Mouse (Mus musculus) kidney, adult 11 months (tissue): Measurements from ENCODE around the gene Slc25a10.

Experiments
- DNase-seq: peaks from one replicate; pipeline ENCODE4 v3.0.0; 2022

Slc25a10 gene

GRCm38 (mm10) chr11:120485251-120485650 is 6.4 kb upstream of the Slc25a10 start:
- peak; percentile 73 for DNase-seq

- no peak for DNase-seq
Observed at GRCm38 (mm10) chr11:120488516-120488915, 3.1 kb upstream of the Slc25a10 start.

- peak; percentile 96 for DNase-seq
Observed at GRCm38 (mm10) chr11:120489054-120489761, 2.4 kb upstream of the Slc25a10 start.

GRCm38 (mm10) chr11:120490291-120491046 is 1.2 kb upstream of the Slc25a10 start:
- DNase-seq = no peak

GRCm38 (mm10) chr11:120492024-120492877 is 611 bp downstream of the Slc25a10 start:
- DNase-seq = peak; percentile 71

- DNase-seq = no peak
Observed at GRCm38 (mm10) chr11:120492878-120493203, 1.2 kb downstream of the Slc25a10 start.

GRCm38 (mm10) chr11:120493351-120493750 is 1.7 kb downstream of the Slc25a10 start:
- no peak for DNase-seq

- no peak for DNase-seq
Observed at GRCm38 (mm10) chr11:120493911-120494310, 2.3 kb downstream of the Slc25a10 start.

- no peak for DNase-seq
Observed at GRCm38 (mm10) chr11:120497436-120497835, 5.8 kb downstream of the Slc25a10 start.

- DNase-seq = no peak
Observed at GRCm38 (mm10) chr11:120498226-120498625, 6.6 kb downstream of the Slc25a10 start.

GRCm38 (mm10) chr11:120498891-120499290 is 7.3 kb downstream of the Slc25a10 start:
- DNase-seq = no peak

GRCm38 (mm10) chr11:120499894-120500293 is 8.3 kb downstream of the Slc25a10 start:
- DNase-seq = no peak

- DNase-seq = peak; percentile 95
Observed at GRCm38 (mm10) chr11:120500357-120500756, 8.7 kb downstream of the Slc25a10 start.

- DNase-seq = no peak
Observed at GRCm38 (mm10) chr11:120501018-120501417, 9.4 kb downstream of the Slc25a10 start.

GRCm38 (mm10) chr11:120501701-120502100 is 10.1 kb downstream of the Slc25a10 start:
- no peak for DNase-seq

- DNase-seq = no peak
Observed at GRCm38 (mm10) chr11:120505661-120506060, 14.0 kb downstream of the Slc25a10 start.

- no peak for DNase-seq
Observed at GRCm38 (mm10) chr11:120506899-120507298, 15.3 kb downstream of the Slc25a10 start.

GRCm38 (mm10) chr11:120507611-120508289 is 16.1 kb downstream of the Slc25a10 start:
- no peak for DNase-seq

GRCm38 (mm10) chr11:120508290-120508870 is 16.7 kb downstream of the Slc25a10 start:
- DNase-seq = no peak

- DNase-seq = no peak
Observed at GRCm38 (mm10) chr11:120509940-120510339, 18.3 kb downstream of the Slc25a10 start.

- no peak for DNase-seq
Observed at GRCm38 (mm10) chr11:120510375-120511030, 18.9 kb downstream of the Slc25a10 start.
